Mouse (Mus musculus) spleen, postnatal 10 days (tissue): ENCODE measurements around the gene Vash2.

ENCODE experiments used
- DNase-seq, 2 experiments: peaks; one replicate each; pipeline ENCODE4 v3.0.0; 2021 to 2022; ENCODE audit warnings: low spot score in 2 of 2

The Vash2 gene

GRCm38 (mm10) chr1:190976887-190977573 is 2.1 kb downstream of the Vash2 start:
- DNase-seq: no peak

DNA sequence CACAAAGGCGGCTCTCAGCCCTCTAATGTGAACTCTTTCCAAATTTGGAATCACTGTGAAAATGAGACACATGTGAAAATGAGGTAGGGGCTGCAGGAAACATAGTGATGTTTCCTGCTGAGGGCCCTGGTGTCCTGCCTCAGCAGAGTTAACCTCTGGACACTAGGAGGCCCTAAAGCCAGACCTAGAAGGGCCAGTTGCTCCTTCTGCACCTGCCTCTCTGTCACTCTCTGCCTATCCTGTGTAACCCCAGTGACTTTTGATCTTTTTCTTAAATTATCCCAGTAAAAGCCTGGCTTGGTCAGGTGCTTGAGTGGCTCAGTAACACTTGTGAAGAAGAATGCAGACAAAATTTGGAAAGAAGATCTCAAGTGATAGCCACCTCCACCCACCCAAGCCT is 4.3 kb downstream of the Vash2 start:
- no peak for DNase-seq

- no peak for DNase-seq
Observed at GRCm38 (mm10) chr1:190974191-190974590, 4.9 kb downstream of the Vash2 start.

DNA sequence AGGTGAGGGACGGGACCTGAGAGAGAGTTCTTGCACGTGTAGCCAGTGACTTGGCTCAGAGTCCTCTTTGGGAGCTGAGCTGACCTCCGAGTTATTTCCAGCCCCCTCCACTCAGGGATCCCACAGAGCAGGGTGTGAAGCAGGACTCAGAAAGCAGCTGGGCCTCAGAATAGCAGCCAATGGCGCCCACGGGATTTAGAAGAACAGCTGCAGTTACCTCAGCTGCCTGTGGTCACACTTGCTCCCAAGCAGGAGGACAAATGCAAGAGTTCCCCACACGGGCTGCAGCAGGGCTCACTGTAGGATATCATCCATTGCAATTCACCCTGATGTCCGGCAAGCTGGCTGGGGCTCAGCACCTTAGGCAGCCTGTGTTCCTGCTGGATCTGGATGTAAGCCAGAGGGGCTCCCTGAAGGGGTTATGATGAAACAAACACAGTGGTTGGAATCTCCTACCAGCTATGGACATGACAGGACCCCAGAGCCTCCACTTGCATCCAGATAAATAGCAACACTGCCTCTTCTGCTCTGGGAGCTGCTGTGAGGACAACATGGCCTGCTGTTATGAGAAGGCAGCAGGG is 6.4 kb downstream of the Vash2 start:
- DNase-seq: no peak

GRCm38 (mm10) chr1:190971708-190972610 is 7.1 kb downstream of the Vash2 start:
- no peak for DNase-seq

- DNase-seq: no peak
Observed at GRCm38 (mm10) chr1:190968010-190968409, 11.1 kb downstream of the Vash2 start.

DNA sequence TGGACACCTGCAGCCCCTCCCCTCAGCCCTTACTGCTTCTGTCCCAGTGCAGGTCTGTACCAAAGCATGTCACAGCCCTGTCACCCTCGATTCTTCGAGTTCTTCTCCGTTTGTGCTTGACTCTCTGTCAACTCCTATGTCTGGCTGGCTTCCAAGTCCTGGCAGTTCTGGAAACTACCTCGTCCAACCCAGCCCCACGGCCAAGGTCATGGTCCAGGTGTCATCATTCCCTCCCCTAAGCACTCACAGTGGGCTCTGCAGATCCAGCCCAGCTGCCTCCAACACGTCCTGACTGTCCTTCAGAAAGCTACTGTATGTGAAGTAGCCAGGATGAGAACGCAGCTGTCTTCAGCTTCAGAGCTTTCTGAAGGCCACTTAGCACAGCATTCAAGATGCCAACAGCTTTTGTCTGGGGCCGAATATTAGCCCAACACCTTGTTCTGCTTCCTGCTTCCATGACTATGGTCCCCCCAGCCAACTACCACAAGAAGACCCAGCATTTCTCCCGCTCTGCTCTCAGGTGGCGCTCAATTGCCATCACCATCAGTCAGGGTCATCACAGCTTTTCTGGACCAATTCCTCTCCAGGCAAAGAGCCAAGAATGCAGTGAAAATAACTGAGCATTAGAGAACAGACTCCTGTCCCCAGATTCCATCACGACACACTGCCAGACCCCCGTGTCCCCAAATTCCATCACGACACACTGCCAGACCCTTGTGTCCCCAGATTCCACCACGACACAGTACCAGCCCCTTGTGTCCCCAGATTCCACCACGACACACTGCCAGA is 13.9 kb downstream of the Vash2 start:
- DNase-seq: no peak

DNA sequence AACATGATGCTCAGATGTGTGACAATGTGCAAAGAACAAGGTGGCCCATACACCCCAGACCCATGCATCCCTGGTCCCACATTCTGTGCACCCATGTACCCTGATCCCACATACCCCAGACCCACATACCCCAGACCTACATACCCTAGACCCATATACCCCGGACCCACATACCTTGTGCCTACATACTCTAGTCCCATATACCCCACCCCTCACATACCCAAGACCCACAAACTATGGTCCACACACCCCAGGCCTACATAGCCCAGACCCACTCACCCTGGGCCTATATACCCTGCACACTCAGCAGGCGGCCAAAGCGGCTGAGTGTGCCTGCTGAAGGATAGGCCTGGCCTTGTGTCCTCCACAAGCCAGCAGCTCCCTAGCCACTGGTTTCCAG is 16.3 kb downstream of the Vash2 start:
- DNase-seq: no peak

GRCm38 (mm10) chr1:190958821-190959220 is 20.3 kb downstream of the Vash2 start:
- DNase-seq: no peak

DNA sequence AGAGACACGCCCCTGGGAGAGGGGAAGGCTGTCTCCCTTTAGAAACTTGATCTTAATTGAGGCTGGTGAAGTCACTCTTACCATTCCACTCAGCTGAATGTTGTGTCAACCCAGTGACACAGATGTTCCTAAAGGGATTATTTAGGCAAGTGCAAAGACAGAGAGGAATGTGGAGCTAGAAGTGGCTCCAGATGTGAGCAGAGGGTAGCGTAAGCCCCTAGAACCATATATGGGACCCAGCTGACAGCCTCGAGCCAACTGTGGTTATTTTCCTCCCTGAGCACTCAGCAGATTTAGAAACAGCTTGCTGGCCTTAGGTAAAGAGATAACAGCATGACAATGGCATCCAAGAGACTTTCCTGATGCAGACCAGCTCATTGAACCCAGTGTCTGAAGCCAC is 26.1 kb downstream of the Vash2 start:
- no peak for DNase-seq

GRCm38 (mm10) chr1:190951014-190951413 is 28.1 kb downstream of the Vash2 start:
- DNase-seq: no peak

- no peak for DNase-seq
Observed at GRCm38 (mm10) chr1:190948846-190949245, 30.2 kb downstream of the Vash2 start.

- DNase-seq: no peak
Observed at GRCm38 (mm10) chr1:190948439-190948838, 30.7 kb downstream of the Vash2 start.

GRCm38 (mm10) chr1:190947986-190948385 is 31.1 kb downstream of the Vash2 start:
- DNase-seq: no peak

- peak; percentile 24 to 74 for DNase-seq
Observed at GRCm38 (mm10) chr1:190944109-190944760, 34.9 kb downstream of the Vash2 start.

DNA sequence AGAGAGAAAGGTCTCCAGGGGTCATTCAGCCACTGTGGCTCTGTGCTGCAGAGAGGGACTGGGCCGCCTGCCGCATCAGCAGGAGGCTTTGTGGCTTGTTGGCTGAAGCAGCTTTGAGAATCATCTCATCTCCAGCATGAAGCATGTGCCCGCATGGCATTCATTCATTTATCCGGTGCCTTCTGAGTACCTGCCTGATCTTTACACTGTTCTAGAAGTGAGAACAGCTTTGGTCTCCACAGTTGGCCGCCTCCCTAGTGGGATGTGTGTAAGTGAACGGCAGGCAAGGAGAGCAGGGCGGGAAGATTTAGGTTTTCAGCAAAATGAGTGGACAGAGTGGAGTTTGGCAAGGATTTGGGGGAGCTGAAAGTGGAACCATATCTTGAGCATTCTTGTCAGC is 39.3 kb downstream of the Vash2 start:
- DNase-seq: no peak

DNA sequence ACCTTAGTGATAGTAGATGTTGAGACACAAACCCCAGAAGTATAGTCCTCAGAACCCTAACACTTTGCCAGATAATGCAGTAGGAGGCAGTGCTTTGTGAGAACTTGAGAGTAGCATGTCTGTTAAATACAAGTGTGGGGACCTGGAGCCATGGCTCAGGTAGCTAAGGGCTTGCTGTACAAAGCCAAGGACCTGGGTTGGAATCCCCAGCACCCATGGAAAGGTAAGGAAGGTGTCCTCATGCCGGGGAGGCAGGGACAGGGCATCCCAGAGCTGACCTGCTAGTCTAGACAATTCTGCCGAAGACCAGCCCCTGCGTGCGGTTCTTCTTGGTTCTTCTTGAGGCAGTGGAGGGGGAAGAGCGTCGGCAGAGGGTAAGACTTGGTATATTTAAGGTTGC is 48.9 kb downstream of the Vash2 start:
- no peak for DNase-seq

DNA sequence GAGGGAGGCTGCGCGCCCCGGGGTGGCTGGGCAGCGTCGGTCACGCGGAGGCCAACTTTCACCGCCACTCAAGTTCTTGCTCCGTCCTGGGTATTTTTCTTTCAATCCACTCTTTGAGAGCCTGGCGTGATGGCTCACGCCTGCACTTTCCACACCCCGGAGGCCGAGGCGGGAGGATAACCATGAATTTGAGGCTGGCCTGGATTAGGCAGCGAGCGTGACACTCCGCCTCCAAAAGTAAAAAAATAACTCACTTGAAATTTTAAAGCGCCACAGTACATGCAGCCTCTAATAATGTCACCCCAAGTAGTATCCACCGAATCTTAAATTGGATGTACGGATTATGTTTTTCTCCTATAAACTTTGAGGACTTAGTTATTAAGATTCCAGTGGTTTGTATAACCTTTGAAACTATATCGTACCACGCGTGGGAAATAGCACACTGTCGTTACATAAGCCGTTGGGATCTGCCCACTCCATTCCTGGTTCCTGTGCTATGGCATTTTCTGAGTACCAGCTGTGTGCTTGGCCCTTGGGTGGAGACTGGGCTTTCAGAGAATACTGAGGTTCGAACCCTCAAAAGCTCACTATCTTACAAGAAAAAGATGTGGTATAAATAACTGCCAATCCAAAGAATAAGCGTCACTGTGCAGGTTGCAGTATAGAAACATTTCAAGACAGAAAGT is 49.9 kb downstream of the Vash2 start:
- DNase-seq: peak; percentile 19 to 58

DNA sequence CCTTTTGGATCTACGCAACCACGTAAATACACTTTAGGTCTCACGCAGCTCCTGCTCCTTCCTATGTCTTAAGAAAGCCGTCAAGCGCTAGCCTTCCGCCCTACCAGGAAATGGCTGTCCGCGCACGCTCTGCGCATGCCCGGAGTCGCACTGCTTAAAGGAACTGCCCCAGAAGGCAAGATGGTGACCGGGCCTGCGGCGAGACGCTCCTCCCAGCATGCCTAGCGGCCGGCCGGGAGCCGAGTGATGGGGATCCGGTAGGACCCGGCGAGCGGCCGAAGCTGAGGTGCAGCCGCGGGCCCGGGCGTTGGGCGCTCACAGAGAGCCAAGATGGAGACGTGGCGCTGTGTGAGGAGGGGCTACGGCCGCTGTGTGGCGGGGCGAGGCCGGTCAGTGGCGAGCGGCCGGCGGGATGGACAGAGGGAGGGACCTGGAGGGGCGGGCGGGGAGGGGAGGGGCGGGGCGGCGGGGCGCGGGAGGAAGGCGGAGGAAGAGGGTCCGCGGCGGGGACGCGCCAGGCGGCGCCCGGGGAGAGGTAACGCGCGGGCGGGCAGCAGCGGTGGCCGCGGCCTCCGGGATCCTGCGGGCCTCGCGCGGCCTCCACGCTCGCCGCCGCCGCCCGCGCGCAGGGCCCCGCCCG is 50.6 kb downstream of the Vash2 start:
- DNase-seq: peak; percentile 98 to 99

DNA sequence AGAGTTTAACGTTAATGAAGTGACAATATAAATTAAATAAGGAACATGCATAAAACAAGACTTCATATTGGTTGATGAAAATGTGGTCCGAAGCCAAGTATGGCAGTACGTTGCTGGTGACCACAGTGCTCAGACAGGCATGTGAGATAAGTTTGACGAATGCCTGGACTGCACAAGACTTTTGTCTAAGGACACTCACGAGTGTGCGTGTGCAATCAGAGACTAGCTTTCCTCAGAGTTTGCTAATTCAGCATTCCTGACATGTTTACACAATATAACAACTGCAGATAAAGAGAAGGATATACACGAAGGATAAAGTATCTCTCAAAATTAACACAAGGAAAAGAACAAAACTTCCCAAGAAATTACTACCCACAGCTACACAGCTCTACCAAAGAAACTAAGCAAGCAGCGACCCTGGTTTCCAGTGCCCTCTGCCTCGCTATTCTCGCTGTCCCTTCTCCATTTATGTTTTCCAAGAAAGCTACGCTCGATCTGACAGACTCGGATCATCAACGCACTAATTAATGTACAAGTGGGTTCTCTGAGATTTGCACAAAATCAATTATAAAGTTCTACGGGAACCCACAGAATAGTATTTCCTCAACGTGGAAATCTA is 51.2 kb downstream of the Vash2 start:
- DNase-seq: peak in 1 of 2 experiments; percentile 20
